Mouse (Mus musculus) embryonic fibroblast, embryonic 13.5 days (primary cell): ENCODE data around the gene Hapln1. TPM values are rescaled to one million over a fixed set of nuclear protein-coding genes. Genes with fewer than 3 reads are reported as not detected.

Experiments
- H3K27ac ChIP-seq: 2 replicates; pipeline ENCODE4 v1.5.1; 2012; ENCODE audit warnings: low read length, control low read depth, inconsistent platforms; ENCODE audit not compliant: insufficient read depth
- H3K4me1 ChIP-seq: 2 replicates; pipeline ENCODE4 v1.6.1; 2011; ENCODE audit warnings: low read length; ENCODE audit not compliant: control insufficient read depth, insufficient read depth
- H3K4me3 ChIP-seq: 2 replicates; pipeline ENCODE4 v1.5.1; 2011; ENCODE audit warnings: mild to moderate bottlenecking, control low read depth, low read length; ENCODE audit not compliant: insufficient read depth
- CTCF ChIP-seq: IDR thresholded peaks from 2 replicates; pipeline ENCODE4 v1.5.1; 2011; ENCODE audit warnings: mild to moderate bottlenecking, control low read depth, low read length, moderate library complexity, borderline replicate concordance; ENCODE audit not compliant: insufficient read depth
- POLR2A ChIP-seq: IDR thresholded peaks from 2 replicates; pipeline ENCODE4 v1.6.1; 2011; ENCODE audit warnings: low read depth, mild to moderate bottlenecking, control low read depth, low read length, moderate library complexity
- polyA plus RNA-seq: library from polyadenylated mRNA; stranded (reverse); fragments of >200 nt; gene quantifications from 2 replicates; pipeline ENCODE4 v1.2.4, GENCODE M21; 2011; ENCODE audit warnings: low read depth; ENCODE audit not compliant: missing spikeins, insufficient read length

The Hapln1 gene
- polyA plus RNA-seq, 1 experiment = 0.33 TPM

DNA sequence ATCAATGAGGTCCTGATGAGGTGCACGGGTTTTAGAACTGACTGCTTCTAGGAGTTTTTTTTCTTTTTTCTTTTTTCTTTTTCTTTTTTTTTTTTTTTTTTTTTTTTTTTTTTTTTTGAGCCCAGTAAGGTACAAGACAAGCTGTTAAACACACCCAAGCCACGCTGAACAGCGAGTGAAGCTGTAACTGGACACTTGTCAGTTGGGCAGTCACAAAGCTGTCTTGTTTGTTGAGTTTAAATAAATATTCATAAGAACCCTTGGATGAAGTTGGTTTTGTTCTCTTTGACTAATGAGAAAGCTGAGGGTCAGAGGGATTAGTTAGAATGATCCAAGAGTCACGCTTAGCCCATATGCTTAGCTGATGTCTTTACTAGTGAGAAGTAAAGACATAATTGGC is 55.5 kb downstream of the Hapln1 start:
- Histone ChIP-seq H3K27ac (no peak overlapping the region), H3K4me3 (no peak overlapping the region), H3K4me1 (no peaks in the 10 kb centered on the region)
- no peak for TF ChIP-seq CTCF
- no peak for TF ChIP-seq POLR2A

DNA sequence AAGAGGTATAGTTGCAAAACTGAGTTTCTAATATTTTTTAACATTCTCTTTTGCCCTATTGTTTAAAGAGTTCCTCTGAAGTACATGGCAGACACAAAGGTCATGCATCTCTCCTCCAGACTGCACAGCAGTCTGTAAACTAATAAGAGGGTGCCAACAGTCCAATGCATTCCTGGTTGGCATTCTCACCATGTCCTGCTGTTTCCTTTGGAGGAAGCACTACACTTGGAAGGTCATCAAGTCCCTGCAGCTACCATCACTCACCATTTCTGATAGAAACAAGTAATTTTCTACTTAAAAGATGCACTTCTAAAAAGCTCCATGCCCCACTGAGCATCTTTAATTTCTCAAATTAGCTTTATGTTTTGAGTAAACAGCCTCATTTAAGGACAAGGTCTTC is 57.8 kb downstream of the Hapln1 start:
- Histone ChIP-seq H3K27ac (no peak overlapping the region), H3K4me1 (no peaks in the 10 kb centered on the region), H3K4me3 (no peak overlapping the region)
- no peak for TF ChIP-seq CTCF
- no peak for TF ChIP-seq POLR2A

DNA sequence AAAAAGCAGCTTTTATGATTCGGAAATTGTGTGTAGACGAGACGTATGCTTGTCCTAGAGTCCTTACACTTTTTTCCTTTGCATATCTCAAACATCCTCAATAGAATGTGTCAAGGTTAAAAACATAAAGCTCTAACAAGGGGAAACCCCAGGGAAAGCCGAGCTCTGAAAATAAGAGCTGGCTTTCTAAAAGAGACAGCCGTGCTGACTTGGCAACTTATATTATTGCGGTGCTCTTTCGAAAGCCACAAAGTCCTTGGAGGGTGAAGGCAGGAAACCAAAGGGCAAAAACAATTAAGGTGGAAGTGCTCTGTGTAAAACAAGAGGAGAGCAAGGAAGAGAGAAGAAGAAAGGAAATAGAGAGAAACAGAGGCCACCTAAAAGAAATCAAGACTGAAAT is 60.9 kb downstream of the Hapln1 start:
- H3K27ac ChIP-seq = no peak overlapping the region

DNA sequence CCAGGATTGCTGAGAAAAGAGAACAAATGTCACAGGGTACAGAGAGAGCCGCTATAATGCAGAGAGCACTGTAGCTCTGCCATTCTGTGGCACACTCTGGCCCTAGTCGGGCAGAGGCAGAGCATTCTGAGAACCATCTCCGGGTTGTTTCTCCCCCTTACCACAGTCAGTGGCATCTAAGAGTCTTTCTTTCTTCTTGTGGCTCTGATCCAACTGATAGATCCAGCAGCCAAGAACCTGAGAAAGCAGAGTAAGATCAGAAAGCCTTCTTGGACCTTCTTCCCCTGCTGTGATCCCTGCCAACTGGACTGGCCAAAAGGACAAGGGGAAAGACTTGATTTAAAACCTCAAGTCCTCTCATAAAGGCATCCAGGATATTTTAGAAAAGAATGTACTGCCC is 63.7 kb downstream of the Hapln1 start:
- H3K27ac ChIP-seq = no peak overlapping the region
- H3K4me3 ChIP-seq = no peak overlapping the region
- TF ChIP-seq CTCF (no peak), POLR2A (no peak)
- no peaks in the 10 kb centered on the region for H3K4me1 ChIP-seq

More for the DNA sequence above, 60.9 kb downstream of the Hapln1 start:
- Histone ChIP-seq H3K4me1 (no peaks in the 10 kb centered on the region), H3K4me3 (no peak overlapping the region)
- TF ChIP-seq POLR2A = no peak

DNA sequence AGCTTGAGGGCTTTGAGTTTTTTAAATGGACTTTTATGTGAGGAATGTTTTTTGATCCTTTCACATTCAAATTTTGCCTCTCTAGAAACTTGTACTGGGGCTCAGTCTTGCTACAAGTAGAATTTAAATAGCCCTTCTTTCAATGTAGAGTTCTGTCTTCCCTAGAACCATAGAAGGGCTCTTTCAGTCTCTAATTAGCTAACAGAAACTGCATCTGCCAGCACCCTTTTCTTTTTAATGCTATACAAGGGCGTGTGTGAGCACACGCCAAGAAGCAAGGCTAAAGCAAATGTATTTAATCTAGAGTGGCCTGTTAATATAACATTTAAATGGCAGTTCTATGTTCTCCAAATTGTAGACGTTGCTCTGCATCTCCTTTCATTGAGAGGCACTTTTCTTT is 67.8 kb downstream of the Hapln1 start:
- no peak overlapping the region for H3K4me3 ChIP-seq
- no peak for TF ChIP-seq POLR2A
- TF ChIP-seq CTCF = no peak
- no peaks in the 10 kb centered on the region for H3K4me1 ChIP-seq
- H3K27ac ChIP-seq = no peak overlapping the region

DNA sequence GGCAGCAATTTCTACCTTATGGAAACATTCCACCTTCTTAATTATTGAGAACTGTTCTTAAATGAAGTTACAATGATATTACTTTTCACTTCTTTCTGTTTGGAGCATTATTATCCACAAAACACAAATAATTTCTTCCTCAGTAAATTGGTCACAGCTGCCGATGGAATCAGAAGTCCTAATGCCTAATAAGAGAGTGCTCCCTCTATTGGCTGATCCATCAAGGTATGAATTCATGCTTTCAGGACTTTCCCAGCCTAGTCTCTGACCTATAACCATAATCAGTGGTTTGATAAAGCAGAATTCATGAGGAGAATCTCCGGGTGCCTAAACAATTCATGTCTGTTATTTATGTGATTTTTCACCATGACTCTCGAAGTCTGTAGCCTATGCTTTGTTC is 79.5 kb downstream of the Hapln1 start:
- no peak for TF ChIP-seq POLR2A
- no peak for TF ChIP-seq CTCF
- no peak overlapping the region for H3K27ac ChIP-seq
- no peak overlapping the region for H3K4me3 ChIP-seq
- H3K4me1 ChIP-seq = no peaks in the 10 kb centered on the region

DNA sequence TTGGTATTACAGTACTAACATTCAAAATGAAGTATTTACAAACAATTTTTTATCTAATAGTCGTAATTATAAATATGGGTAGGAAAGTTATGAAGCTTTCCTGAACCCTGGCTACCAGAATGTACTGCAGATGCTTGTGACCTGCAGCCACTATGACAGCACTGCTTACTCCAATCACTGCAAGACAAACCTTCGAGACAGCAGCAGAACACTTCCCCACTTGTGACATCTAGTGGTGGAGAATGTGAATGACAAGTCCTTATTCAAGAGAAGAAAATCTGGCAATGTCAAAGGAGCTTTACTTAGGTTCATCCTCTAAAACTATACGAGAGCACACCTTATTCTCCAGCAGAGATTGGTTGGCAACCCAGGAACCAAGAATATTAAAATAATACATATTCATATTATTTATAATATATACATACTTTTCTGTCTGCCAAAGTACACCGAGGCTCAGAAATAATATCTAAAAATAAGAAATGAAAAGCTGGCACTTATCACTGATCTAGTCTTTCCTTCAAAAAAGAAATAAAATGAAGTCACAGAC is 94.6 kb downstream of the Hapln1 start:
- H3K27ac ChIP-seq = no peak overlapping the region
- no peak overlapping the region for H3K4me3 ChIP-seq
- no peaks in the 10 kb centered on the region for H3K4me1 ChIP-seq
- no peak for TF ChIP-seq POLR2A
- 0 out of 2 replicates have a peak, but pooled peaks have one; percentile 7 for TF ChIP-seq CTCF

DNA sequence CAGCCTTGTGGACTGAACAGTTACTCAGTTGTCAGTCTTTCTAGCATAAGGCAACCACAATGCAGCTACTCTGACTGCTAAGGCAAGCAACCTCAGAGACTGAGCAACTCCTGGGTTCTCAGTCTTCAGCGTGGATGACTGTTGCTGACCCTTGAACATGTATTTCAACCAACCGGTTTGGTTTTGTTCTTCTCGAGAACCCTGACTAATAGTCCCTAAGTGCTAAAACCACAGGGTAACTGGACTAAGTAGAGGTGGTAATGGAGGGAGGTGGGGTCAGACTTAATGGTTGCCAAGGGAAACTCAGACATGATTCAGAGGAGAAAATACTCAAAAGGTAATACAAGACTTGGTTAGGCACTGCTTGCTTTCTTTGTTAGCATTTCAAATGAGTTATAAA is 97.4 kb downstream of the Hapln1 start:
- Histone ChIP-seq H3K27ac (no peak overlapping the region), H3K4me1 (no peaks in the 10 kb centered on the region), H3K4me3 (no peak overlapping the region)
- TF ChIP-seq POLR2A (no peak), CTCF (no peak)

DNA sequence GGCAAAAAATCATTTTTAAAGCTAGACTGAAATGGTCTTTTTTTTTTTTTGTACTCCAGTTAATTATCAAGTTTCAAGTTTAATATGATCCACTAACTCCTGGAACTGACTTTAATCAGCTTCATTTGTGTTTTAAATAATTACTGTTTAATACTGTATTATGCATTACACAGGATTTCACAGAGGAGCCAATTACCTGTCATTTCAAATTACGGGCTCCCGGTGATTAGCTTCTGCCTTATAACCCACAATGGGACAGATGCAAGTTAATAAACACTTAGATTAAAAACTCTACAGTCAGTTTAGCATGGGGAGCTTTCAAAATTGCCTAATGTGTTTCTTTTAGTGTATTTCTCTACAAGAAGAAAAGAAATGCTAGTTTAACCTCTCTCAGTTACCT is 106.0 kb downstream of the Hapln1 start:
- TF ChIP-seq POLR2A (no peak), CTCF (no peak)
- Histone ChIP-seq H3K4me1 (no peaks in the 10 kb centered on the region), H3K4me3 (no peak overlapping the region), H3K27ac (no peak overlapping the region)

DNA sequence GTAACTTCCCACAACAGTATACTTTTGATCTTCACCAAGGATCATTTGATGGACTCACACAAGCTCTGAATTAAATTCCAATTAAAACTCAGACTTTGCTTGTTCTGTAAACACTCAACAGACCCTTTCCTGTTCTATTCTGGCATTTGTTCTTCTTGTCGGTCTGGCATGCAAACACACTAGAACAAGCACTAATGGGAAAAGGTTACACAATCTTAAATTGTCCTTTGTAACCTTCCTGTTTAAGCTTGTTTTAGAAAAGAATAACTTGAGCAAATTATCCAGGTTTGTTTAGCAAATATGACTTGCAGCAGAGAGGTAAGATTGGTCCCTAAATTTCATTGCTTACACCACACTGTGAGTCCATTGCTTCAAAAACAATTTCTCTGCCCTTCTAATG is 113.2 kb downstream of the Hapln1 start:
- no peak overlapping the region for H3K4me3 ChIP-seq
- H3K4me1 ChIP-seq = no peaks in the 10 kb centered on the region
- TF ChIP-seq CTCF (no peak), POLR2A (no peak)
- H3K27ac ChIP-seq = no peak overlapping the region

DNA sequence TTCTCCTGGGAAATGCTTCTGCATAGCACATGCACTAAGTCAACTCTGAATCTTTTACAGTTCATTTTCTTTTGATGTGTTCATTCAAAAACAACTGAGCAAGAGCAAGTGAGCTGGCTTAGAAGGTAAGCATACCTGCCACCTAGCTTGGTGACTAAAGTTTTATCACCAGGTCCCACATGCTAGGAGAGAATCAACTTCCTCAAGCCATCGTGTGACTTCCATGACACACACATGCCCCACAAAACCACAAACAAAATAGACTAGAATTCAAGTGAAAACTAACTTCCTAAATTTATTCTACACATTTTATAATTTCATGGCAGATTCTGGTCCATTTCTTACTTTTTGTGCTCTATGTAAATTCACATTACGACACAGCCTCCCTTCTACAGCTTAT is 113.7 kb downstream of the Hapln1 start:
- TF ChIP-seq POLR2A (no peak), CTCF (no peak)
- Histone ChIP-seq H3K4me3 (no peak overlapping the region), H3K27ac (no peak overlapping the region), H3K4me1 (no peaks in the 10 kb centered on the region)

DNA sequence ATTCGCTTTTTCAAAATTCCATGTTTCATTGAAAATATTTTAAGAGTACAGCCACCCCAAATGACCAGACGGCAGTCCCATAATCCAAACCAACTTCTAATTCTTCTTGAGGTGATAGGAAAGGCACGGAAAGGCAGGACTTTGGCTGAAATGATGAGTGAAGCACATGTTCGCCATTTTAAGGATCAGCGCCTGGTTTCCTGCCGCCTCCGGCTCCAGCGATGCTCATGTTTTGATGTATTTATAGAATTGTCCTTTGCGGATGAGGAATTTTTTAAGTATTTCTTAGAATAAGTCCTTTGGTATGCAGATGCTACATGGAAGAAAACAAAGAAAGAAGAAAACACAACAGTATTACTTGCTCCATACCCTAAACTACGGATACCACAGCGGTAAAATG is 117.5 kb downstream of the Hapln1 start:
- Histone ChIP-seq H3K4me3 (no peak overlapping the region), H3K4me1 (no peaks in the 10 kb centered on the region), H3K27ac (no peak overlapping the region)
- TF ChIP-seq CTCF = no peak
- no peak for TF ChIP-seq POLR2A

Other genes with a start within 250 kb of the Hapln1 start
- gene Vcan, start 202.7 kb downstream of the Hapln1 start, polyA plus RNA-seq = 247 and 304 TPM in 2 replicates